Mouse (Mus musculus) gastrocnemius, postnatal 14 days (tissue): ENCODE results near the gene Olfr887. TPM values are rescaled to one million over a fixed set of nuclear protein-coding genes. Genes with fewer than 3 reads are reported as not detected.

Source experiments
- DNase-seq: peaks from one replicate; pipeline ENCODE4 v3.0.0; 2021; ENCODE audit warnings: mixed read lengths
- intact Hi-C: fragments of 180-260 bp; cut with DNase I; formaldehyde crosslinking; loops from one replicate; pipeline ENCODE4 v1.15.1; 2025; ENCODE audit warnings: low total_unique reads
- long read RNA-seq, 2 experiments: library from polyadenylated mRNA; stranded (forward); transcript quantifications; one replicate each; pipeline ENCODE4 v2.0.0; 2021
- total RNA-seq, 2 experiments: library from RNA; stranded (reverse); gene quantifications; 2 replicates each; pipeline ENCODE4 v1.2.3; 2021

The Olfr887 gene
- total RNA-seq, result not detected
- long read RNA-seq, experiment 1, result 0 reads
- long read RNA-seq, experiment 2, result 0 reads

GRCm38 (mm10) chr9:38083772-38084171 is at the start of gene Olfr887:
Gene Olfr887 (plus strand): TSS chr9:38084072.
- no peak for DNase-seq
- intact Hi-C loops, result no loop called here

GRCm38 (mm10) chr9:38046255-38046654 is 37.6 kb upstream of the Olfr887 start, which contains the start of gene Olfr884:
Gene Olfr884 (plus strand): TSS chr9:38046555.
- no peak for DNase-seq
- intact Hi-C loops, result no loop called here

GRCm38 (mm10) chr9:38061022-38061421 is 22.9 kb upstream of the Olfr887 start, which contains the start of gene Olfr885:
Gene Olfr885 (plus strand): TSS chr9:38061322.
- intact Hi-C loops, result no loop called here
- no peak for DNase-seq

DNA sequence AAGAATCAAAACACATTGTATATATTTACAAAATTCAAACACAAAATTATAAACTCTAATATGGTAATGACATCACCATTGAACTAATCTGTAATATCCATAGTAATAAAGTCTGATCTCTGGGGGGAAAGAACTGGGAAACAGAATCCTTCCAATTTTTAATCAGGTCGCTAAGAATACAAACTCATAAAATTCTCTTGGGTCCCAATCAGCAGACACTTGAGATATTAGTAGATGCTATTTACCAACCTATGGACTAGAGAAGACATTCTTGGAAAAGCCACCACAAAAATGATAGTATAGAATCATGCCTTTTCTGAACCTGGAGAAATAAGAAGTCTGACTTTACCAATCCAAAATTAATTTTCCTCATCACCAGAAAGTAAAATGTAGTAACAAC is 24.0 kb downstream of the Olfr887 start, which contains the start of gene Olfr888:
Gene Olfr888, plus strand, starts transcription at position 301 of the 400 bp plus-strand sequence.
- no peak for DNase-seq
- intact Hi-C loops, result no loop called here

GRCm38 (mm10) chr9:38114898-38115297 is 31.0 kb downstream of the Olfr887 start, which contains the start of gene Olfr889:
Gene Olfr889 (plus strand): TSS chr9:38115198.
- DNase-seq, result no peak
- intact Hi-C loops, result no loop called here

Other genes with a start within 250 kb of the Olfr887 start
- gene Olfr877, start 229.8 kb upstream of the Olfr887 start, total RNA-seq, result not detected
- gene Olfr145, start 187.3 kb upstream of the Olfr887 start, total RNA-seq, result not detected
- not detected for gene Olfr878, start 166.2 kb upstream of the Olfr887 start, total RNA-seq
- gene Olfr881, start 92.2 kb upstream of the Olfr887 start, total RNA-seq, result not detected
- not detected for gene Olfr883, start 58.3 kb upstream of the Olfr887 start, total RNA-seq
- not detected for gene Olfr884, start 37.5 kb upstream of the Olfr887 start, total RNA-seq
- not detected for gene Olfr885, start 22.8 kb upstream of the Olfr887 start, total RNA-seq
- not detected for gene Olfr888, start 24.1 kb downstream of the Olfr887 start, total RNA-seq
- gene Olfr889, start 31.1 kb downstream of the Olfr887 start, total RNA-seq, result not detected
- gene Olfr890, start 58.4 kb downstream of the Olfr887 start, total RNA-seq, result not detected
- not detected for gene Olfr891, start 96.7 kb downstream of the Olfr887 start, total RNA-seq
- not detected for gene Olfr893, start 124.3 kb downstream of the Olfr887 start, total RNA-seq
- gene Olfr894, start 134.0 kb downstream of the Olfr887 start, total RNA-seq, result not detected
- gene Olfr143, start 168.7 kb downstream of the Olfr887 start, total RNA-seq, result not detected
- not detected for gene Olfr895, start 183.8 kb downstream of the Olfr887 start, total RNA-seq
- not detected for gene Olfr896-ps1, start 207.0 kb downstream of the Olfr887 start, total RNA-seq
- not detected for gene Olfr25, start 245.0 kb downstream of the Olfr887 start, total RNA-seq